Mouse (Mus musculus): ENCODE data around the gene Sult2b1.

DNA sequence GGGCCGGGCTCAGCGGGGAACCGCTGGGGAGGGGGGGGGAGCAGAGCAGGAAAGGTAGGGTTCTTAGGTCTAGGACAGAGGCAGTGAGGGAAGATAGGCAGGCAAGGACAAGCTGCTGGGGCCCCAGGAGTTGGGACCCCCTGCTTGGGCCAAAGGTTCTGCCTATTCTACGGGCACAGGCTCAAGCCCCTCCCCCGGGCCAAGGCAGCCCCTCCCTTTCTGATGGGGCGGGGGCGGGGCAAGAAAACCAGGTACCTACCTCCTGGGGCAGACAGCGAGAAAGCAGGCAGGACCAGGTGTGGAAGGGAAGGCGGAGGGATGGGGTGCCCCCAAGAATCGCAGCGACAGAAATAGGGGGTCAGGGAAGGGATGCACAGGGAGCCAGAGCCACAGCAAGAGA is 24.0 kb upstream of the Sult2b1 start:
- TF ChIP-seq POLR2A (IDR thresholded peaks at IDR 0.05; ENCODE audit: extremely low read depth, insufficient read depth, low read length) (no peak), CTCF (IDR thresholded peaks at IDR 0.05; ENCODE audit: low read depth, low read length) (no peak)

Data from liver, adult 2 months (tissue).